Mouse (Mus musculus): ENCODE measurements at regions not wholly inside any gene's neighbourhood (a gene's known extent, or its start where the extent isn't known, plus 50 kb on each side); places are given as distances from the start of the nearest gene placed in this dataset.

DNA sequence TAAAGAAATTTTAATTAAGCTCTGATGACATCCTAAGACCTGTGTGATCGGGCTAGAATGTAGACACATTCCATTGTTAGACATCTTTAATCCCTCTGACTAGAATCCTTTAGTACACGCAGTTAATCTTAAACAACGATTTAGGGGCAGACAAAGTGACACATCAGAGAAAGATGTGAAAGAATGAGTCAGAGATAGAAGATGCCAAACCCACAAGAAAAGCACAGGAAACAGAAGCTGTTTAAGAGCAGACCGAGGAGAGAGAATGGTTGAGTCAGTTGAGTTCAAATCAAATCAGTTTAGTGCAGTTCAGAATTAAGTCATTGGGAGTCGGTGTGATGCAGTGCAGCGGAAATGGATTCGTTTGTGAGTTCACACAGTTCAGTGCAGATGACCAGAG, 812.6 kb downstream of the Dach1 start:
- no peak for TF ChIP-seq EP300 (optimal IDR thresholded peaks at IDR 0.05)
- TF ChIP-seq CTCF (IDR thresholded peaks at IDR 0.05; ENCODE audit: low read depth), result no peak
